Comparison of ENCODE assay signal across 31 mouse cellular contexts in genomic region chr4:150228581-150229348, GRCm38 (mm10). TPM values are rescaled to one million over a fixed set of nuclear protein-coding genes. Genes with fewer than 3 reads are reported as not detected.
DNase-seq lines count a peak whose midpoint lies in the region; ATAC-seq and TF ChIP-seq lines count a peak whose summit lies in the region.
"Had no signal": no experiment of that assay in that cellular context is flagged by ENCODE, and none has a peak within 500 bp of the region (broad histone marks: within the 10 kb centered on the region; RNA-seq: fewer than 3 reads in every experiment).

No protein-coding gene starts in this region.

- no peaks in the 10 kb centered on the region for H3K36me3 ChIP-seq in heart, embryonic 10.5 days
- H3K36me3 ChIP-seq in heart, postnatal 0 days (replicated peaks; ENCODE audit: control insufficient read depth, insufficient read depth, low read length): no peaks in the 10 kb centered on the region
- H3K36me3 ChIP-seq in midbrain, embryonic 11.5 days (ENCODE audit: control insufficient read depth, insufficient read depth, low read length): no peaks in the 10 kb centered on the region
- no peaks in the 10 kb centered on the region for H3K36me3 ChIP-seq in midbrain, embryonic 13.5 days
- no peaks in the 10 kb centered on the region for H3K36me3 ChIP-seq in limb, embryonic 10.5 days
- H3K36me3 ChIP-seq: embryonic facial prominence, embryonic 12.5 days; hindbrain, embryonic 13.5 days had no signal

- intact Hi-C loops in heart, postnatal 14 days (cut with DNase I): no loop called here

- TF ChIP-seq CTCF in heart, postnatal 0 days (IDR thresholded peaks at IDR 0.05; ENCODE audit: low read depth): no peak

- peaks cover 42% of the 10 kb centered on the region for H3K4me1 ChIP-seq in heart, embryonic 10.5 days
- H3K4me1 ChIP-seq in heart, postnatal 0 days (ENCODE audit: control insufficient read depth, insufficient read depth): peaks cover 48% of the 10 kb centered on the region
- H3K4me1 ChIP-seq in midbrain, embryonic 11.5 days (ENCODE audit: control insufficient read depth, insufficient read depth, low read length): peaks cover 17% of the 10 kb centered on the region
- H3K4me1 ChIP-seq in midbrain, embryonic 13.5 days (replicated peaks): peaks cover 34% of the 10 kb centered on the region
- H3K4me1 ChIP-seq in limb, embryonic 10.5 days: peaks cover 51% of the 10 kb centered on the region

- ATAC-seq in heart, postnatal 0 days (ENCODE audit: insufficient read depth, low read depth): peak; percentile 52
- ATAC-seq in midbrain, embryonic 11.5 days (ENCODE audit: low FRiP score): no peak
- ATAC-seq in midbrain, embryonic 13.5 days: no peak
- ATAC-seq: CD4-positive, CD25-positive, alpha-beta regulatory T cell, adult 4 months; forebrain, postnatal 0 days; inflammation-experienced regulatory T-cells, adult 6 months; liver, postnatal 0 days had no signal

- H3K4me3 ChIP-seq in heart, embryonic 10.5 days: no peak overlapping the region
- no peak overlapping the region for H3K4me3 ChIP-seq in heart, postnatal 0 days (ENCODE audit: low read depth, low read length)
- H3K4me3 ChIP-seq in midbrain, embryonic 11.5 days (ENCODE audit: low read depth, low read length): no peak overlapping the region
- H3K4me3 ChIP-seq in midbrain, embryonic 13.5 days (replicated peaks): no peak overlapping the region
- no peak overlapping the region for H3K4me3 ChIP-seq in limb, embryonic 10.5 days
- H3K4me3 ChIP-seq: embryonic facial prominence, embryonic 12.5 days; hindbrain, embryonic 13.5 days; left cerebral cortex, adult 2 months had no signal

- no peak for TF ChIP-seq EP300 in heart, postnatal 0 days (IDR thresholded peaks at IDR 0.05; ENCODE audit: low read depth)

- peak overlapping the region; percentile 81 for H3K27ac ChIP-seq in heart, embryonic 10.5 days
- peak overlapping the region; percentile 39; the same call in 1 of the 2 replicates for H3K27ac ChIP-seq in heart, postnatal 0 days (ENCODE audit: low read depth)
- H3K27ac ChIP-seq in midbrain, embryonic 11.5 days (ENCODE audit: low read depth, low read length): no peak overlapping the region
- no peak overlapping the region for H3K27ac ChIP-seq in midbrain, embryonic 13.5 days
- 0 out of 2 replicates have a peak overlapping the region, but pooled peaks have one; percentile 9 for H3K27ac ChIP-seq in limb, embryonic 10.5 days
- H3K27ac ChIP-seq: embryonic facial prominence, embryonic 12.5 days; kidney, postnatal 0 days; left cerebral cortex, adult 2 months; macrophage had no signal

- no peak for DNase-seq in heart, embryonic 10.5 days (ENCODE audit: low spot score)
- DNase-seq in heart, adult 8-10 months (ENCODE audit: low spot score): no peak
- DNase-seq in heart, postnatal 0 days (ENCODE audit: low spot score): no peak
- no peak for DNase-seq in heart, postnatal 14 days
- peak; percentile 82 for DNase-seq in midbrain, embryonic 11.5 days (ENCODE audit: low spot score, missing footprints)
- no peak for DNase-seq in limb, embryonic 10.5 days (ENCODE audit: low spot score)
- DNase-seq: adrenal gland, postnatal 36 days; cerebellum, adult 11 months; cerebellum, postnatal 10 days; forebrain, postnatal 0 days; gastrocnemius, postnatal 36 days; heart, postnatal 10 days; kidney, adult 18-20 months; liver; liver, postnatal 0 days; thymus, postnatal 14 days had no signal

- H3K27me3 ChIP-seq in heart, embryonic 10.5 days (ENCODE audit: insufficient read depth, poor library complexity, severe bottlenecking): no peaks in the 10 kb centered on the region
- no peaks in the 10 kb centered on the region for H3K27me3 ChIP-seq in heart, postnatal 0 days (ENCODE audit: control insufficient read depth, insufficient read depth, low read length)
- no peaks in the 10 kb centered on the region for H3K27me3 ChIP-seq in midbrain, embryonic 11.5 days (ENCODE audit: control insufficient read depth, insufficient read depth, low read length)
- peaks cover 7% of the 10 kb centered on the region for H3K27me3 ChIP-seq in midbrain, embryonic 13.5 days
- H3K27me3 ChIP-seq in limb, embryonic 10.5 days (ENCODE audit: low read depth, poor library complexity, severe bottlenecking): no peaks in the 10 kb centered on the region
- H3K27me3 ChIP-seq: embryonic facial prominence, embryonic 12.5 days had no signal

- 37% methylated on average over 7 of the region's 7 CpGs for WGBS in heart, embryonic 10.5 days
- WGBS in heart, postnatal 0 days: 48% methylated on average over 7 of the region's 7 CpGs
- 48% methylated on average over 7 of the region's 7 CpGs for WGBS in midbrain, embryonic 11.5 days
- WGBS in midbrain, embryonic 13.5 days: 42% methylated on average over 7 of the region's 7 CpGs
- WGBS in limb, embryonic 10.5 days: 44% methylated on average over 7 of the region's 7 CpGs

- H3K9me3 ChIP-seq in heart, embryonic 10.5 days: no peaks in the 10 kb centered on the region
- no peaks in the 10 kb centered on the region for H3K9me3 ChIP-seq in heart, postnatal 0 days (replicated peaks; ENCODE audit: control insufficient read depth, low read length)
- no peaks in the 10 kb centered on the region for H3K9me3 ChIP-seq in midbrain, embryonic 11.5 days (ENCODE audit: control insufficient read depth, low read length)
- no peaks in the 10 kb centered on the region for H3K9me3 ChIP-seq in midbrain, embryonic 13.5 days
- no peaks in the 10 kb centered on the region for H3K9me3 ChIP-seq in limb, embryonic 10.5 days (replicated peaks)
- H3K9me3 ChIP-seq: embryonic facial prominence, embryonic 12.5 days; hindbrain, embryonic 13.5 days had no signal

- no peak overlapping the region for H3K9ac ChIP-seq in heart, postnatal 0 days (replicated peaks; ENCODE audit: low read depth, low read length)
- H3K9ac ChIP-seq in midbrain, embryonic 11.5 days (ENCODE audit: low read length): no peak overlapping the region
- H3K9ac ChIP-seq in midbrain, embryonic 13.5 days (replicated peaks): no peak overlapping the region
- H3K9ac ChIP-seq: embryonic facial prominence, embryonic 12.5 days; forebrain, postnatal 0 days; hindbrain, embryonic 13.5 days; liver, postnatal 0 days had no signal

- no peak overlapping the region for H3K4me2 ChIP-seq in heart, postnatal 0 days (ENCODE audit: low read depth, low read length)
- no peak overlapping the region for H3K4me2 ChIP-seq in midbrain, embryonic 11.5 days
- no peak overlapping the region for H3K4me2 ChIP-seq in midbrain, embryonic 13.5 days (replicated peaks)
- H3K4me2 ChIP-seq: embryonic facial prominence, embryonic 12.5 days; hindbrain, embryonic 13.5 days had no signal

RNA-seq across cellular contexts. Expression of gene Eno1, which starts 7.8 kb away (rescaled TPM):
- polyA plus RNA-seq in heart, embryonic 10.5 days (2016; fragmentation: Nextera tagmentation; extraction: Ambion mirVana): 3,222 and 3,587 TPM in 2 replicates
- 100 to 1,000 TPM; 110 to 133 (median 121) TPM for total RNA-seq in heart, adult 8-10 months (2022)
- total RNA-seq in heart, postnatal 0 days (2014; rRNA removed; ENCODE audit: low replicate concordance): 525 and 625 TPM in 2 replicates
- 999 and 1,074 TPM in 2 replicates for polyA plus RNA-seq in heart, postnatal 0 days (2015; fragmentation: Nextera tagmentation; extraction: Ambion mirVana)
- total RNA-seq in heart, postnatal 14 days (2021): 100 to 1,000 TPM; 165 to 170 TPM
- polyA plus RNA-seq in midbrain, embryonic 11.5 days (2014; fragmentation: Nextera tagmentation; extraction: Ambion mirVana): 1,438 and 1,518 TPM in 2 replicates
- polyA plus RNA-seq in midbrain, embryonic 13.5 days (2015; fragmentation: Nextera tagmentation; extraction: Ambion mirVana): 945 and 955 TPM in 2 replicates
- 3,103 and 4,103 TPM in 2 replicates for polyA plus RNA-seq in limb, embryonic 10.5 days (2016; fragmentation: Nextera tagmentation; extraction: Ambion mirVana)

RNA-seq across cellular contexts. Expression of gene Car6, which starts 27.6 kb away (rescaled TPM):
- not detected in 2 replicates for polyA plus RNA-seq in heart, embryonic 10.5 days (2016; fragmentation: Nextera tagmentation; extraction: Ambion mirVana)
- under 1 TPM in 1 of 4 experiments, not detected in 3; 0.29 TPM for total RNA-seq in heart, adult 8-10 months (2022)
- not detected in 2 replicates for total RNA-seq in heart, postnatal 0 days (2014; rRNA removed; ENCODE audit: low replicate concordance)
- not detected in 2 replicates for polyA plus RNA-seq in heart, postnatal 0 days (2015; fragmentation: Nextera tagmentation; extraction: Ambion mirVana)
- total RNA-seq in heart, postnatal 14 days (2021): not detected
- polyA plus RNA-seq in midbrain, embryonic 11.5 days (2014; fragmentation: Nextera tagmentation; extraction: Ambion mirVana): 0.25 TPM in 1 of 2 replicates, not detected in the other
- not detected in 2 replicates for polyA plus RNA-seq in midbrain, embryonic 13.5 days (2015; fragmentation: Nextera tagmentation; extraction: Ambion mirVana)
- polyA plus RNA-seq in limb, embryonic 10.5 days (2016; fragmentation: Nextera tagmentation; extraction: Ambion mirVana): not detected in 2 replicates
- total RNA-seq: forebrain, postnatal 0 days; heart, postnatal 10 days; layer of hippocampus, postnatal 10 days; left cerebral cortex, adult 2 months; left cerebral cortex, postnatal 36 days; midbrain, postnatal 0 days; neutrophil, adult 5-6 weeks had no signal
- polyA plus RNA-seq: CD4-positive, CD25-positive, alpha-beta regulatory T cell, adult 4 months; forebrain, embryonic 11.5 days; forebrain, postnatal 0 days; hindbrain, embryonic 13.5 days; inflammation-experienced regulatory T-cells, adult 6 months; kidney, postnatal 0 days; liver, postnatal 0 days; midbrain, postnatal 0 days; small intestine, adult 2 months; stomach, embryonic 16.5 days had no signal

RNA-seq across cellular contexts. Expression of gene Rere, which starts 52.7 kb away (rescaled TPM):
- 27.6 and 31.6 TPM in 2 replicates for polyA plus RNA-seq in heart, embryonic 10.5 days (2016; fragmentation: Nextera tagmentation; extraction: Ambion mirVana)
- total RNA-seq in heart, adult 8-10 months (2022): 10 to 100 TPM; 34.8 to 57.6 (median 51.3) TPM
- 13.9 and 17.9 TPM in 2 replicates for total RNA-seq in heart, postnatal 0 days (2014; rRNA removed; ENCODE audit: low replicate concordance)
- 11.9 and 14.6 TPM in 2 replicates for polyA plus RNA-seq in heart, postnatal 0 days (2015; fragmentation: Nextera tagmentation; extraction: Ambion mirVana)
- 10 to 100 TPM; 52.5 to 62.6 TPM for total RNA-seq in heart, postnatal 14 days (2021)
- polyA plus RNA-seq in midbrain, embryonic 11.5 days (2014; fragmentation: Nextera tagmentation; extraction: Ambion mirVana): 34.2 and 36.8 TPM in 2 replicates
- polyA plus RNA-seq in midbrain, embryonic 13.5 days (2015; fragmentation: Nextera tagmentation; extraction: Ambion mirVana): 42.4 and 43.6 TPM in 2 replicates
- polyA plus RNA-seq in limb, embryonic 10.5 days (2016; fragmentation: Nextera tagmentation; extraction: Ambion mirVana): 34.0 and 40.3 TPM in 2 replicates

Comparison
In these comparisons a context has a peak if more than half of its experiments do, and no peak if none do; other contexts are left out.
1. H3K27ac ChIP-seq: peak in heart, embryonic 10.5 days (single experiment), heart, postnatal 0 days (single experiment) and limb, embryonic 10.5 days (single experiment); none in midbrain, embryonic 11.5 days (single experiment) and midbrain, embryonic 13.5 days (single experiment).